Mouse (Mus musculus): ENCODE measurements around the gene Kcns1.

GRCm38 (mm10) chr2:164114051-164114450 is 56.9 kb downstream of the Kcns1 start:
- TF ChIP-seq CTCF (IDR thresholded peaks at IDR 0.05; ENCODE audit: low read depth) (no peak), EP300 (IDR thresholded peaks at IDR 0.05; ENCODE audit: low read depth) (no peak)

All from liver, postnatal 0 days (tissue).